Comparison of ENCODE assay signal across 8 mouse cellular contexts in genomic region chr17:43758607-43759259, GRCm38 (mm10). TPM values are rescaled to one million over a fixed set of nuclear protein-coding genes. Genes with fewer than 3 reads are reported as not detected.
DNase-seq lines count a peak whose midpoint lies in the region; ATAC-seq and TF ChIP-seq lines count a peak whose summit lies in the region.
"Had no signal": no experiment of that assay in that cellular context is flagged by ENCODE, and none has a peak within 500 bp of the region (broad histone marks: within the 10 kb centered on the region; RNA-seq: fewer than 3 reads in every experiment).

No protein-coding gene starts in this region.

- H3K9me3 ChIP-seq in heart, postnatal 0 days (replicated peaks; ENCODE audit: control insufficient read depth, low read length): no peaks in the 10 kb centered on the region
- no peaks in the 10 kb centered on the region for H3K9me3 ChIP-seq in liver, embryonic 14.5 days (ENCODE audit: control insufficient read depth, low read length)
- H3K9me3 ChIP-seq: embryonic facial prominence, embryonic 12.5 days had no signal

- no peak for TF ChIP-seq EP300 in heart, postnatal 0 days (IDR thresholded peaks at IDR 0.05; ENCODE audit: low read depth)
- TF ChIP-seq EP300 in liver, embryonic 14.5 days (IDR thresholded peaks at IDR 0.05; ENCODE audit: low read depth): no peak

- TF ChIP-seq CTCF in Patski (IDR thresholded peaks at IDR 0.05): peak; percentile 20
- peak; percentile 38 for TF ChIP-seq CTCF in heart, postnatal 0 days (IDR thresholded peaks at IDR 0.05; ENCODE audit: low read depth)
- 0 out of 2 replicates have a peak, but pooled peaks have one; percentile 13 for TF ChIP-seq CTCF in liver, embryonic 14.5 days (IDR thresholded peaks at IDR 0.05; ENCODE audit: low read depth)

- in situ Hi-C loops in Patski (cut with MboI; ENCODE audit: low pct_unique_long_range_greater_than_20kb): no loop called here

- DNase-seq in Patski (ENCODE audit: low read depth, low spot score): no peak
- peak; percentile 30 for DNase-seq in adrenal gland, postnatal 10 days
- DNase-seq in heart, postnatal 0 days (ENCODE audit: low spot score): peak; percentile 67
- no peak for DNase-seq in liver, embryonic 14.5 days (ENCODE audit: low read depth in 3 of 3, low spot score in 3 of 3)
- DNase-seq in cerebellum, postnatal 14 days: no peak
- no peak for DNase-seq in spleen, postnatal 4 days (ENCODE audit: low spot score in 2 of 2)
- no peak for DNase-seq in frontal cortex, postnatal 14 days (ENCODE audit: low spot score in 2 of 2)

- POLR2A ChIA-PET in Patski (lab: Charles Lee): no interaction called here

- H3K4me2 ChIP-seq in heart, postnatal 0 days (ENCODE audit: low read depth, low read length): peak overlapping the region; percentile 30
- no peak overlapping the region for H3K4me2 ChIP-seq in liver, embryonic 14.5 days (ENCODE audit: low read depth)
- H3K4me2 ChIP-seq: embryonic facial prominence, embryonic 12.5 days had no signal

- 25% methylated on average over 15 of the region's 15 CpGs for WGBS in heart, postnatal 0 days
- WGBS in liver, embryonic 14.5 days (ENCODE audit: insufficient replicate concordance): 43% methylated on average over 15 of the region's 15 CpGs

- H3K4me1 ChIP-seq in heart, postnatal 0 days (ENCODE audit: control insufficient read depth, insufficient read depth): no peaks in the 10 kb centered on the region
- no peaks in the 10 kb centered on the region for H3K4me1 ChIP-seq in liver, embryonic 14.5 days (replicated peaks; ENCODE audit: control insufficient read depth in 2 of 2, insufficient read depth in 2 of 2, low read length in 1 of 2)
- H3K4me1 ChIP-seq: embryonic facial prominence, embryonic 12.5 days had no signal

- ATAC-seq in Patski: no peak
- ATAC-seq in heart, postnatal 0 days (ENCODE audit: insufficient read depth, low read depth): peak; percentile 68; the same call in 1 of the 2 replicates
- no peak for ATAC-seq in liver, embryonic 14.5 days (ENCODE audit: insufficient read depth)

- H3K27me3 ChIP-seq in Patski: no peaks in the 10 kb centered on the region
- no peaks in the 10 kb centered on the region for H3K27me3 ChIP-seq in heart, postnatal 0 days (ENCODE audit: control insufficient read depth, insufficient read depth, low read length)
- H3K27me3 ChIP-seq in liver, embryonic 14.5 days (ENCODE audit: control insufficient read depth, insufficient read depth, low read length): no peaks in the 10 kb centered on the region
- H3K27me3 ChIP-seq: embryonic facial prominence, embryonic 12.5 days had no signal

- no peaks in the 10 kb centered on the region for H3K36me3 ChIP-seq in heart, postnatal 0 days (replicated peaks; ENCODE audit: control insufficient read depth, insufficient read depth, low read length)
- no peaks in the 10 kb centered on the region for H3K36me3 ChIP-seq in liver, embryonic 14.5 days (replicated peaks; ENCODE audit: control insufficient read depth, insufficient read depth, low read depth)
- H3K36me3 ChIP-seq: embryonic facial prominence, embryonic 12.5 days had no signal

- no peak overlapping the region for H3K9ac ChIP-seq in heart, postnatal 0 days (replicated peaks; ENCODE audit: low read depth, low read length)
- no peak overlapping the region for H3K9ac ChIP-seq in liver, embryonic 14.5 days (replicated peaks)
- H3K9ac ChIP-seq: embryonic facial prominence, embryonic 12.5 days had no signal

- CTCF ChIA-PET in Patski (lab: Charles Lee): interaction anchor here (1.0 kb wide), 1 partner anchor 9 kb away, joined by 4 read pairs; no protein-coding TSS in a partner anchor

- no peak overlapping the region for H3K4me3 ChIP-seq in heart, postnatal 0 days (ENCODE audit: low read depth, low read length)
- H3K4me3 ChIP-seq in liver, embryonic 14.5 days (ENCODE audit: insufficient read depth in 1 of 2, low read depth in 2 of 2, low read length in 2 of 2): no peak overlapping the region
- H3K4me3 ChIP-seq: embryonic facial prominence, embryonic 12.5 days had no signal

- no peak overlapping the region for H3K27ac ChIP-seq in heart, postnatal 0 days (ENCODE audit: low read depth)
- no peak overlapping the region for H3K27ac ChIP-seq in liver, embryonic 14.5 days
- H3K27ac ChIP-seq: embryonic facial prominence, embryonic 12.5 days had no signal

RNA-seq across cellular contexts. Expression of gene Rcan2, which starts 42.4 kb away (rescaled TPM):
- 109 TPM for polyA plus RNA-seq in Patski (2021)
- total RNA-seq in adrenal gland, postnatal 10 days (2021): 10 to 100 TPM; 10.2 to 12.6 TPM
- total RNA-seq in heart, postnatal 0 days (2014; rRNA removed; ENCODE audit: low replicate concordance): 125 and 167 TPM in 2 replicates
- polyA plus RNA-seq in heart, postnatal 0 days (2015; fragmentation: Nextera tagmentation; extraction: Ambion mirVana): 83.8 and 94.3 TPM in 2 replicates
- 0.59 and 0.75 TPM in 2 replicates for polyA plus RNA-seq in liver, embryonic 14.5 days (2012; rRNA removed)
- polyA plus RNA-seq in liver, embryonic 14.5 days (2014; fragmentation: Nextera tagmentation; extraction: Ambion mirVana): 0.56 and 0.57 TPM in 2 replicates

Comparison
In these comparisons a context has a peak if more than half of its experiments do, and no peak if none do; other contexts are left out.
1. DNase-seq: peak in adrenal gland, postnatal 10 days (single experiment) and heart, postnatal 0 days (single experiment); none in Patski (single experiment), liver, embryonic 14.5 days (0 of 3), cerebellum, postnatal 14 days (0 of 2), spleen, postnatal 4 days (0 of 2) and frontal cortex, postnatal 14 days (0 of 2).
2. RNA of gene Rcan2, which starts 42.4 kb away (polyA plus RNA-seq): 109 TPM in Patski (single experiment) and 83.8 to 94.3 TPM in heart, postnatal 0 days; 0.56 to 0.75 TPM in liver, embryonic 14.5 days; every median in the first group is over 10 times any median in the second.
3. Peak in every context shown above with its lines, with median percentiles within 50 percentile points of each other: CTCF ChIP-seq.